Mouse (Mus musculus): Measurements from ENCODE around the gene Olfr1101.

The Olfr1101 gene

GRCm38 (mm10) chr2:86991121-86991520, at the start of gene Olfr1101:
Gene Olfr1101 (minus strand): TSS chr2:86991221.
- no peak for DNase-seq (ENCODE audit: low spot score in 2 of 2)

GRCm38 (mm10) chr2:87036431-87036830, 45.4 kb upstream of the Olfr1101 start, which contains the start of gene Olfr1105:
Gene Olfr1105 (minus strand): TSS chr2:87036531.
- DNase-seq (ENCODE audit: low spot score in 2 of 2): no peak

- no peak for DNase-seq (ENCODE audit: low spot score in 2 of 2)
These were observed 36.0 kb upstream of the Olfr1101 start, which contains the start of gene Olfr1104 for GRCm38 (mm10) chr2:87026980-87027379. Gene Olfr1104 (minus strand): TSS chr2:87027080.

- no peak for DNase-seq (ENCODE audit: low spot score in 2 of 2)
These were observed 7.1 kb upstream of the Olfr1101 start, which contains the start of gene Olfr1102 for GRCm38 (mm10) chr2:86998098-86998497. Gene Olfr1102 (plus strand): TSS chr2:86998398.

- no peak for DNase-seq (ENCODE audit: low spot score in 2 of 2)
These were observed 11.2 kb downstream of the Olfr1101 start, which contains the start of gene Olfr1100 for GRCm38 (mm10) chr2:86979854-86980253. Gene Olfr1100 (minus strand): TSS chr2:86979954.

GRCm38 (mm10) chr2:86960593-86960992, 30.4 kb downstream of the Olfr1101 start, which contains the start of gene Olfr1099:
Gene Olfr1099 (minus strand): TSS chr2:86960693.
- no peak for DNase-seq (ENCODE audit: low spot score in 2 of 2)

Data from right cerebral cortex, postnatal 36 days (tissue).